Mouse (Mus musculus): ENCODE measurements around the gene Sorcs1. TPM values are rescaled to one million over a fixed set of nuclear protein-coding genes. Genes with fewer than 3 reads are reported as not detected.

Gene Sorcs1
- polyA plus RNA-seq, 1 experiment, result not detected

- TF ChIP-seq CEBPB (IDR thresholded peaks at IDR 0.05; ENCODE audit: insufficient read depth, poor library complexity, severe bottlenecking) (no peak), TCF12 (IDR thresholded peaks at IDR 0.05; ENCODE audit: insufficient read depth, poor library complexity, severe bottlenecking) (no peak)
- no peaks in the 10 kb centered on the region for H3K79me2 ChIP-seq (ENCODE audit: control insufficient read depth, insufficient read depth)
- H3ac ChIP-seq (ENCODE audit: control insufficient read depth, insufficient read length), result no peak overlapping the region
- no peaks in the 10 kb centered on the region for H3K36me3 ChIP-seq (ENCODE audit: control insufficient read depth, insufficient read depth)
- H3K27me3 ChIP-seq (ENCODE audit: control insufficient read depth, insufficient read depth, insufficient read length), result no peaks in the 10 kb centered on the region
- no peak overlapping the region for H3K4me2 ChIP-seq (ENCODE audit: low read depth)
- no peak overlapping the region for H3K4me3 ChIP-seq
Observed at GRCm38 (mm10) chr19:50184901-50185623, 493.4 kb downstream of the Sorcs1 start.

- no peaks in the 10 kb centered on the region for H3K79me2 ChIP-seq (ENCODE audit: control insufficient read depth, insufficient read depth)
- H3K4me3 ChIP-seq, result no peak overlapping the region
- H3K36me3 ChIP-seq (ENCODE audit: control insufficient read depth, insufficient read depth), result no peaks in the 10 kb centered on the region
- no peak overlapping the region for H3K4me2 ChIP-seq (ENCODE audit: low read depth)
- no peaks in the 10 kb centered on the region for H3K27me3 ChIP-seq (ENCODE audit: control insufficient read depth, insufficient read depth, insufficient read length)
- H3ac ChIP-seq (ENCODE audit: control insufficient read depth, insufficient read length), result no peak overlapping the region
- TF ChIP-seq MAX (IDR thresholded peaks at IDR 0.05; ENCODE audit: low read depth) (no peak), POLR2AphosphoS2 (IDR thresholded peaks at IDR 0.05; ENCODE audit: insufficient read length, low read depth) (no peak), TCF12 (IDR thresholded peaks at IDR 0.05; ENCODE audit: insufficient read depth, poor library complexity, severe bottlenecking) (no peak), TCF3 (IDR thresholded peaks at IDR 0.05; ENCODE audit: insufficient read length, low read depth) (no peak), REST (IDR thresholded peaks at IDR 0.05; ENCODE audit: insufficient read depth, insufficient read length) (no peak), MYOG (IDR thresholded peaks at IDR 0.05; ENCODE audit: control insufficient read depth in 1 of 3, insufficient read depth in 1 of 3, insufficient read length in 2 of 3, low read depth in 2 of 3) (no peak), MYOD1 (IDR thresholded peaks at IDR 0.05; ENCODE audit: control insufficient read depth in 1 of 3, insufficient read length in 2 of 3, low read depth in 2 of 3) (no peak), SRF (IDR thresholded peaks at IDR 0.05; ENCODE audit: control insufficient read depth, insufficient read length, low read depth) (no peak), POLR2A (IDR thresholded peaks at IDR 0.05; ENCODE audit: insufficient read length, low read depth) (no peak), USF1 (IDR thresholded peaks at IDR 0.05; ENCODE audit: low read depth) (no peak), E2F4 (IDR thresholded peaks at IDR 0.05; ENCODE audit: insufficient read depth) (no peak), CEBPB (IDR thresholded peaks at IDR 0.05; ENCODE audit: insufficient read depth, poor library complexity, severe bottlenecking) (no peak)
Observed at GRCm38 (mm10) chr19:50178851-50179250, 499.6 kb downstream of the Sorcs1 start.

GRCm38 (mm10) chr19:50178151-50178550, 500.3 kb downstream of the Sorcs1 start:
- TF ChIP-seq POLR2A (IDR thresholded peaks at IDR 0.05; ENCODE audit: insufficient read length, low read depth) (no peak), SRF (IDR thresholded peaks at IDR 0.05; ENCODE audit: control insufficient read depth, insufficient read length, low read depth) (no peak), E2F4 (IDR thresholded peaks at IDR 0.05; ENCODE audit: insufficient read depth) (no peak), MYOG (IDR thresholded peaks at IDR 0.05; ENCODE audit: control insufficient read depth in 1 of 3, insufficient read depth in 1 of 3, insufficient read length in 2 of 3, low read depth in 2 of 3) (no peak), REST (IDR thresholded peaks at IDR 0.05; ENCODE audit: insufficient read depth, insufficient read length) (no peak)
- Histone ChIP-seq H3ac (ENCODE audit: control insufficient read depth, insufficient read length) (no peak overlapping the region), H3K27me3 (ENCODE audit: control insufficient read depth, insufficient read depth, insufficient read length) (no peaks in the 10 kb centered on the region), H3K36me3 (ENCODE audit: control insufficient read depth, insufficient read depth) (no peaks in the 10 kb centered on the region), H3K79me2 (ENCODE audit: control insufficient read depth, insufficient read depth) (no peaks in the 10 kb centered on the region), H3K4me3 (no peak overlapping the region), H3K4me2 (ENCODE audit: low read depth) (no peak overlapping the region)

- no peak overlapping the region for H3K4me2 ChIP-seq (ENCODE audit: low read depth)
- TF ChIP-seq SRF (IDR thresholded peaks at IDR 0.05; ENCODE audit: control insufficient read depth, insufficient read length, low read depth) (no peak), E2F4 (IDR thresholded peaks at IDR 0.05; ENCODE audit: insufficient read depth) (no peak), TCF12 (IDR thresholded peaks at IDR 0.05; ENCODE audit: insufficient read depth, poor library complexity, severe bottlenecking) (no peak), CEBPB (IDR thresholded peaks at IDR 0.05; ENCODE audit: insufficient read depth, poor library complexity, severe bottlenecking) (no peak), USF1 (IDR thresholded peaks at IDR 0.05; ENCODE audit: low read depth) (no peak), POLR2AphosphoS2 (IDR thresholded peaks at IDR 0.05; ENCODE audit: insufficient read length, low read depth) (no peak), MYOD1 (IDR thresholded peaks at IDR 0.05; ENCODE audit: control insufficient read depth in 1 of 3, insufficient read length in 2 of 3, low read depth in 2 of 3) (no peak), MAX (IDR thresholded peaks at IDR 0.05; ENCODE audit: low read depth) (no peak), TCF3 (IDR thresholded peaks at IDR 0.05; ENCODE audit: insufficient read length, low read depth) (no peak), POLR2A (IDR thresholded peaks at IDR 0.05; ENCODE audit: insufficient read length, low read depth) (no peak), MYOG (IDR thresholded peaks at IDR 0.05; ENCODE audit: control insufficient read depth in 1 of 3, insufficient read depth in 1 of 3, insufficient read length in 2 of 3, low read depth in 2 of 3) (no peak), REST (IDR thresholded peaks at IDR 0.05; ENCODE audit: insufficient read depth, insufficient read length) (no peak)
- no peak overlapping the region for H3K4me3 ChIP-seq
- H3K27me3 ChIP-seq (ENCODE audit: control insufficient read depth, insufficient read depth, insufficient read length), result no peaks in the 10 kb centered on the region
- no peaks in the 10 kb centered on the region for H3K36me3 ChIP-seq (ENCODE audit: control insufficient read depth, insufficient read depth)
- no peaks in the 10 kb centered on the region for H3K79me2 ChIP-seq (ENCODE audit: control insufficient read depth, insufficient read depth)
- no peak overlapping the region for H3ac ChIP-seq (ENCODE audit: control insufficient read depth, insufficient read length)
Observed at GRCm38 (mm10) chr19:50171849-50172248, 506.6 kb downstream of the Sorcs1 start.

GRCm38 (mm10) chr19:50151111-50151510, 527.3 kb downstream of the Sorcs1 start:
- Histone ChIP-seq H3K36me3 (ENCODE audit: control insufficient read depth, insufficient read depth) (no peaks in the 10 kb centered on the region), H3K4me3 (no peak overlapping the region), H3ac (ENCODE audit: control insufficient read depth, insufficient read length) (no peak overlapping the region), H3K79me2 (ENCODE audit: control insufficient read depth, insufficient read depth) (no peaks in the 10 kb centered on the region), H3K4me2 (ENCODE audit: low read depth) (no peak overlapping the region), H3K27me3 (ENCODE audit: control insufficient read depth, insufficient read depth, insufficient read length) (no peaks in the 10 kb centered on the region)
- TF ChIP-seq MAX (IDR thresholded peaks at IDR 0.05; ENCODE audit: low read depth) (no peak), TCF12 (IDR thresholded peaks at IDR 0.05; ENCODE audit: insufficient read depth, poor library complexity, severe bottlenecking) (no peak), REST (IDR thresholded peaks at IDR 0.05; ENCODE audit: insufficient read depth, insufficient read length) (no peak), TCF3 (IDR thresholded peaks at IDR 0.05; ENCODE audit: insufficient read length, low read depth) (no peak), MYOD1 (IDR thresholded peaks at IDR 0.05; ENCODE audit: control insufficient read depth in 1 of 3, insufficient read length in 2 of 3, low read depth in 2 of 3) (no peak), POLR2AphosphoS2 (IDR thresholded peaks at IDR 0.05; ENCODE audit: insufficient read length, low read depth) (no peak)

Data from myocyte (in vitro differentiated cells).